Mouse (Mus musculus) lung, adult 2 months (tissue): ENCODE data around the gene Mlec. TPM values are rescaled to one million over a fixed set of nuclear protein-coding genes. Genes with fewer than 3 reads are reported as not detected.

Experiments used
- DNase-seq: peaks from one replicate; pipeline ENCODE4 v3.0.0; 2022
- H3K4me1 ChIP-seq: fragments of 200-500 bp; 2 replicates; pipeline ENCODE4 v1.6.1; 2011; ENCODE audit warnings: low read length; ENCODE audit not compliant: control insufficient read depth, insufficient read depth
- H3K4me3 ChIP-seq: fragments of 200-500 bp; replicated peaks from 2 replicates; pipeline ENCODE3; 2011; ENCODE audit warnings: low read depth, mild to moderate bottlenecking, control low read depth, low read length; ENCODE audit errors: extremely low read depth
- CTCF ChIP-seq: fragments of 200-500 bp; IDR thresholded peaks from 2 replicates; pipeline ENCODE4 v1.5.1; 2011; ENCODE audit warnings: mild to moderate bottlenecking, low read length, control low read depth; ENCODE audit not compliant: insufficient read depth
- POLR2A ChIP-seq: fragments of 200-500 bp; IDR thresholded peaks from 2 replicates; pipeline ENCODE4 v1.6.1; 2011; ENCODE audit warnings: low read depth, mild to moderate bottlenecking, control low read depth, low read length, borderline replicate concordance; ENCODE audit errors: extremely low read depth
- WGBS: fragments of 180-500 bp; shearing (Covaris S2); methylation state at CpG from one replicate; pipeline ENCODE4 v1.1.7; 2018; 5-methylcytosine and 5-hydroxymethylcytosine counted together
- polyA plus RNA-seq: library from polyadenylated mRNA; depleted of rRNA; stranded (reverse); fragments of >200 nt; gene quantifications from 2 replicates; pipeline ENCODE4 v1.2.3, GENCODE M21; 2012

Mlec gene
- polyA plus RNA-seq, 1 experiment: 53.8 TPM

- peaks cover 5% of the 10 kb centered on the region; the same call in 1 of the 2 replicates for H3K4me1 ChIP-seq
- WGBS: 93% methylated on average over 22 of the region's 22 CpGs
- TF ChIP-seq CTCF (no peak), POLR2A (no peak)
- no peak for DNase-seq
- no peak overlapping the region for H3K4me3 ChIP-seq
These were observed 30.4 kb downstream of the Mlec start for GRCm38 (mm10) chr5:115127421-115128179.

GRCm38 (mm10) chr5:115126578-115127312 is 31.2 kb downstream of the Mlec start:
- TF ChIP-seq CTCF (no peak), POLR2A (no peak)
- no peak for DNase-seq
- Histone ChIP-seq H3K4me1 (0 out of 2 replicates have a peak, but pooled peaks cover 2% of the 10 kb centered on the region), H3K4me3 (no peak overlapping the region)
- WGBS: 90% methylated on average over 28 of the region's 28 CpGs

GRCm38 (mm10) chr5:115125211-115125871 is 32.6 kb downstream of the Mlec start:
- WGBS: 21% methylated on average over 24 of the region's 24 CpGs
- TF ChIP-seq POLR2A (no peak), CTCF (peak; percentile 97)
- Histone ChIP-seq H3K4me1 (0 out of 2 replicates have a peak, but pooled peaks cover 2% of the 10 kb centered on the region), H3K4me3 (no peak overlapping the region)
- DNase-seq: peak; percentile 77

GRCm38 (mm10) chr5:115124690-115125089 is 33.3 kb downstream of the Mlec start:
- TF ChIP-seq CTCF (no peak), POLR2A (no peak)
- WGBS: 92% methylated on average over 6 of the region's 6 CpGs
- DNase-seq: no peak
- H3K4me1 ChIP-seq: 0 out of 2 replicates have a peak, but pooled peaks cover 2% of the 10 kb centered on the region
- no peak overlapping the region for H3K4me3 ChIP-seq

GRCm38 (mm10) chr5:115120978-115121377 is 37.0 kb downstream of the Mlec start:
- TF ChIP-seq POLR2A: no peak
- TF ChIP-seq CTCF: no peak
- Histone ChIP-seq H3K4me1 (peaks cover 5% of the 10 kb centered on the region; the same call in 1 of the 2 replicates), H3K4me3 (no peak overlapping the region)
- no peak for DNase-seq
- WGBS: 89% methylated on average over 5 of the region's 5 CpGs

GRCm38 (mm10) chr5:115118961-115119570 is 38.9 kb downstream of the Mlec start, which contains the start of gene Acads:
TSS of gene Acads (minus strand) at chr5:115119346.
- under 1% methylated on average over 39 of the region's 39 CpGs for WGBS
- DNase-seq: peak; percentile 85
- TF ChIP-seq POLR2A (peak; percentile 30; the same call in 1 of the 2 replicates), CTCF (no peak)
- Histone ChIP-seq H3K4me1 (peaks cover 3% of the 10 kb centered on the region; the same call in 1 of the 2 replicates), H3K4me3 (peak within 1 kb of the TSS; percentile 76)

- TF ChIP-seq POLR2A (no peak), CTCF (no peak)
- Histone ChIP-seq H3K4me1 (peaks cover 3% of the 10 kb centered on the region; the same call in 1 of the 2 replicates), H3K4me3 (no peak overlapping the region)
- DNase-seq: no peak
- 88% methylated on average over 13 of the region's 13 CpGs for WGBS
These were observed 40.5 kb downstream of the Mlec start for GRCm38 (mm10) chr5:115117467-115117866.

- 82% methylated on average over 3 of the region's 3 CpGs for WGBS
- DNase-seq: no peak
- TF ChIP-seq POLR2A (no peak), CTCF (no peak)
These were observed 41.6 kb downstream of the Mlec start for GRCm38 (mm10) chr5:115116426-115116825.

More at GRCm38 (mm10) chr5:115116426-115116825, 41.6 kb downstream of the Mlec start:
- Histone ChIP-seq H3K4me3 (no peak overlapping the region), H3K4me1 (peaks cover 3% of the 10 kb centered on the region; the same call in 1 of the 2 replicates)
